Mouse (Mus musculus): ENCODE results near the gene Sapcd2. TPM values are rescaled to one million over a fixed set of nuclear protein-coding genes. Genes with fewer than 3 reads are reported as not detected.

Gene Sapcd2
- total RNA-seq, 2 experiments from 2014 or later, result 11.9 to 15.3 TPM

- DNase-seq (ENCODE audit: low spot score in 2 of 2), result no peak
Observed at GRCm38 (mm10) chr2:25422587-25423410, 50.7 kb downstream of the Sapcd2 start, which contains the start of gene Fut7. Fut7 (plus strand) TSS chr2:25423267.

- DNase-seq (ENCODE audit: low spot score in 2 of 2), result no peak
Observed at GRCm38 (mm10) chr2:25423626-25424025, 51.5 kb downstream of the Sapcd2 start.

GRCm38 (mm10) chr2:25425481-25425880 is 53.4 kb downstream of the Sapcd2 start:
- DNase-seq (ENCODE audit: low spot score in 2 of 2), result no peak

GRCm38 (mm10) chr2:25426721-25427191 is 54.6 kb downstream of the Sapcd2 start:
- DNase-seq (ENCODE audit: low spot score in 2 of 2), result peak; percentile 63 to 77

- no peak for DNase-seq (ENCODE audit: low spot score in 2 of 2)
Observed at GRCm38 (mm10) chr2:25427256-25427655, 55.1 kb downstream of the Sapcd2 start.

Other genes starting within 250 kb of the Sapcd2 start
- gene Nrarp, start 191.6 kb upstream of the Sapcd2 start, total RNA-seq (2021), result 10 to 100 TPM; 38.1 to 49.8 TPM
- gene Tor4a, start 175.4 kb upstream of the Sapcd2 start, total RNA-seq (2021), result 1 to 10 TPM; 1.7 to 2.0 TPM
- 10 to 100 TPM; 50.7 to 51.7 TPM for gene Nelfb, start 160.8 kb upstream of the Sapcd2 start, total RNA-seq (2021)
- not detected for gene Stpg3, start 157.7 kb upstream of the Sapcd2 start, total RNA-seq (2021)
- gene Fam166a, start 153.6 kb upstream of the Sapcd2 start, total RNA-seq (2021), result not detected
- gene Tubb4b, start 147.6 kb upstream of the Sapcd2 start, total RNA-seq (2021), result 100 to 1,000 TPM; 415 to 455 TPM
- not detected for gene Slc34a3, start 138.0 kb upstream of the Sapcd2 start, total RNA-seq (2021)
- gene Rnf224, start 135.5 kb upstream of the Sapcd2 start, total RNA-seq (2021), result not detected
- gene Rnf208, start 130.1 kb upstream of the Sapcd2 start, total RNA-seq (2021), result 100 to 1,000 TPM; 195 to 202 TPM
- not detected for gene Cysrt1, start 129.9 kb upstream of the Sapcd2 start, total RNA-seq (2021)
- 1 to 10 TPM; 3.6 to 3.7 TPM for gene AL732309.1, start 125.5 kb upstream of the Sapcd2 start, total RNA-seq (2021)
- gene Tmem203, start 116.9 kb upstream of the Sapcd2 start, total RNA-seq (2021), result 10 to 100 TPM; 34.3 to 38.0 TPM
- gene Tprn, start 109.7 kb upstream of the Sapcd2 start, total RNA-seq (2021), result 10 to 100 TPM; 21.1 to 23.2 TPM
- 10 to 100 TPM; 69.1 to 70.1 TPM for gene Ssna1, start 99.9 kb upstream of the Sapcd2 start, total RNA-seq (2021)
- gene Anapc2, start 99.8 kb upstream of the Sapcd2 start, total RNA-seq (2021), result 10 to 100 TPM; 66.6 to 72.1 TPM
- gene Tmem210, start 84.2 kb upstream of the Sapcd2 start, total RNA-seq (2021), result not detected
- not detected for gene Lrrc26, start 82.4 kb upstream of the Sapcd2 start, total RNA-seq (2021)
- gene Grin1, start 53.1 kb upstream of the Sapcd2 start, total RNA-seq (2021), result 100 to 1,000 TPM; 419 to 451 TPM
- gene Man1b1, start 40.0 kb upstream of the Sapcd2 start, total RNA-seq (2021), result 10 to 100 TPM; 49.0 to 59.9 TPM
- gene Dpp7, start 16.0 kb upstream of the Sapcd2 start, total RNA-seq (2021), result 10 to 100 TPM; 24.7 to 29.4 TPM
- gene Uap1l1, start 6.6 kb upstream of the Sapcd2 start, total RNA-seq (2021), result 10 to 100 TPM in 1 of 2 experiments, 1 to 10 TPM in 1; 9.2 to 11.8 TPM
- gene Entpd2, start 23.6 kb downstream of the Sapcd2 start, total RNA-seq (2021), result 10 to 100 TPM; 22.3 to 23.4 TPM
- gene Npdc1, start 27.0 kb downstream of the Sapcd2 start, total RNA-seq (2021), result 100 to 1,000 TPM; 402 to 418 TPM
- gene Fut7, start 50.9 kb downstream of the Sapcd2 start, total RNA-seq (2021), result under 1 TPM; 0.31 to 0.81 TPM
- gene Abca2, start 56.4 kb downstream of the Sapcd2 start, total RNA-seq (2021), result 100 to 1,000 TPM; 140 to 141 TPM
- under 1 TPM in 1 of 2 experiments, not detected in 1; 0.58 TPM for gene Clic3, start 84.5 kb downstream of the Sapcd2 start, total RNA-seq (2021)
- gene Paxx, start 88.8 kb downstream of the Sapcd2 start, total RNA-seq (2021), result 10 to 100 TPM; 52.1 to 57.7 TPM
- 100 to 1,000 TPM; 234 to 420 TPM for gene Ptgds, start 97.7 kb downstream of the Sapcd2 start, total RNA-seq (2021)
- gene Lcn12, start 121.6 kb downstream of the Sapcd2 start, total RNA-seq (2021), result not detected
- gene Fbxw5, start 128.4 kb downstream of the Sapcd2 start, total RNA-seq (2021), result 100 to 1,000 TPM; 130 to 134 TPM
- 1 to 10 TPM; 1.5 to 1.7 TPM for gene C8g, start 129.4 kb downstream of the Sapcd2 start, total RNA-seq (2021)
- gene Traf2, start 174.6 kb downstream of the Sapcd2 start, total RNA-seq (2021), result 10 to 100 TPM in 1 of 2 experiments, 1 to 10 TPM in 1; 9.8 to 11.1 TPM
- gene Edf1, start 185.5 kb downstream of the Sapcd2 start, total RNA-seq (2021), result 100 to 1,000 TPM; 214 to 226 TPM
- 1 to 10 TPM; 1.7 to 2.6 TPM for gene Mamdc4, start 202.5 kb downstream of the Sapcd2 start, total RNA-seq (2021)
- gene Phpt1, start 202.9 kb downstream of the Sapcd2 start, total RNA-seq (2021), result 10 to 100 TPM; 81.2 to 83.8 TPM
- gene Ajm1, start 209.4 kb downstream of the Sapcd2 start, total RNA-seq (2021), result 100 to 1,000 TPM in 1 of 2 experiments, 10 to 100 TPM in 1; 99.8 to 103 TPM
- gene Rabl6, start 236.2 kb downstream of the Sapcd2 start, total RNA-seq (2021), result 100 to 1,000 TPM; 105 to 107 TPM
- not detected for gene Ccdc183, start 245.4 kb downstream of the Sapcd2 start, total RNA-seq (2021)
- gene Tmem141, start 249.7 kb downstream of the Sapcd2 start, total RNA-seq (2021), result 10 to 100 TPM; 25.0 TPM